ENCODE assay signal across 28 mouse cellular contexts in the genomic region with DNA sequence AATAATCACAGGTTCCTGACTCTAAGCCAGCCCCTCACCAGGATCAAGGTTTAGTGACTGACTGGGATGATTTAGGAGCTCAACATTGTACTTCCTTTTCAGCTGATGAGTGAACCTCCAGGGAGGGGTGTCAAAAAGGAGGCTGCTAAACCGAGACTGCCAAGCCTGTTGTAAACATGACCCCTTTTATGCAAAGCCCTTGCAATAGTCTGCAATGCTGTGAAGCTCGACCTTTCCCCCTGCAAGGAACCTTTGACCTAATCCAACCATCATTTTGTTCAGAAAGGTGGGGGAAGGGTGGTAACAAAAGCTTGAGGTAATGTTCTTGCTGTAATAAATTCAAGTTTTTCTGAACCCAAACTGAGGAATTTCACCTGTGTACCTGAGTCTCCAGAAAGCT. TPM values are rescaled to one million over a fixed set of nuclear protein-coding genes. Genes with fewer than 3 reads are reported as not detected.
DNase-seq lines count a peak whose midpoint lies in the region; ATAC-seq and TF ChIP-seq lines count a peak whose summit lies in the region.
"Had no signal": no experiment of that assay in that cellular context is flagged by ENCODE, and none has a peak within 500 bp of the region (broad histone marks: within the 10 kb centered on the region; RNA-seq: fewer than 3 reads in every experiment).

No protein-coding gene starts in this region.

- no peaks in the 10 kb centered on the region for H3K9me3 ChIP-seq in liver, embryonic 11.5 days (ENCODE audit: control insufficient read depth, low read length)
- no peaks in the 10 kb centered on the region for H3K9me3 ChIP-seq in embryonic facial prominence, embryonic 10.5 days
- H3K9me3 ChIP-seq: forebrain, embryonic 10.5 days; heart, embryonic 13.5 days; hindbrain, embryonic 13.5 days; limb, embryonic 13.5 days; lung, embryonic 15.5 days; stomach, embryonic 15.5 days had no signal

- H3K36me3 ChIP-seq in liver, adult 2 months (ENCODE audit: control insufficient read depth, insufficient read depth, low read length), result no peaks in the 10 kb centered on the region
- no peaks in the 10 kb centered on the region for H3K36me3 ChIP-seq in liver, embryonic 11.5 days (ENCODE audit: control insufficient read depth, insufficient read depth, low read length)
- no peaks in the 10 kb centered on the region for H3K36me3 ChIP-seq in embryonic facial prominence, embryonic 10.5 days (replicated peaks)
- H3K36me3 ChIP-seq: forebrain, embryonic 10.5 days; hindbrain, embryonic 13.5 days; limb, embryonic 13.5 days; lung, embryonic 15.5 days; stomach, embryonic 15.5 days had no signal

- ATAC-seq in liver, embryonic 11.5 days (replicated peaks; ENCODE audit: low FRiP score), result no peak
- ATAC-seq: forebrain, embryonic 16.5 days; inflammation-experienced regulatory T-cells, adult 6 months had no signal

- no peak overlapping the region for H3K9ac ChIP-seq in liver, adult 2 months (ENCODE audit: low read depth, low read length)
- H3K9ac ChIP-seq in liver, embryonic 11.5 days (ENCODE audit: low read depth, low read length), result no peak overlapping the region
- H3K9ac ChIP-seq: heart, embryonic 13.5 days; hindbrain, embryonic 13.5 days; limb, embryonic 13.5 days; lung, embryonic 15.5 days; stomach, embryonic 15.5 days had no signal

- no peak overlapping the region for H3K4me2 ChIP-seq in liver, embryonic 11.5 days
- H3K4me2 ChIP-seq: heart, embryonic 13.5 days; hindbrain, embryonic 13.5 days; limb, embryonic 13.5 days; lung, embryonic 15.5 days; midbrain, embryonic 11.5 days; stomach, embryonic 15.5 days had no signal

- 0 out of 2 replicates have a peak overlapping the region, but pooled peaks have one; percentile 45 for H3K27ac ChIP-seq in liver, adult 2 months (replicated peaks; ENCODE audit: insufficient read depth, low read depth, low read length)
- H3K27ac ChIP-seq in liver, embryonic 11.5 days (ENCODE audit: low read depth, low read length), result no peak overlapping the region
- H3K27ac ChIP-seq in embryonic facial prominence, embryonic 10.5 days (replicated peaks), result no peak overlapping the region
- H3K27ac ChIP-seq: forebrain, embryonic 10.5 days; heart, adult 2 months; heart, embryonic 13.5 days; hindbrain, embryonic 13.5 days; kidney, postnatal 0 days; limb, embryonic 13.5 days; lung, embryonic 15.5 days; macrophage; stomach, embryonic 15.5 days had no signal

- peaks cover 7% of the 10 kb centered on the region for H3K4me1 ChIP-seq in liver, adult 2 months (ENCODE audit: control insufficient read depth, insufficient read depth, low read length)
- no peaks in the 10 kb centered on the region for H3K4me1 ChIP-seq in liver, embryonic 11.5 days (replicated peaks; ENCODE audit: control insufficient read depth, insufficient read depth, low read length)
- H3K4me1 ChIP-seq in embryonic facial prominence, embryonic 10.5 days, result peaks cover 8% of the 10 kb centered on the region
- H3K4me1 ChIP-seq: hindbrain, embryonic 13.5 days; lung, embryonic 15.5 days; stomach, embryonic 15.5 days had no signal

- TF ChIP-seq POLR2A in liver, adult 2 months (IDR thresholded peaks at IDR 0.05; ENCODE audit: extremely low read depth, insufficient read depth, low read length), result no peak

- no peak for TF ChIP-seq CTCF in liver, adult 2 months (IDR thresholded peaks at IDR 0.05; ENCODE audit: low read depth, low read length)

- no peaks in the 10 kb centered on the region for H3K79me2 ChIP-seq in liver, adult 2 months (ENCODE audit: control insufficient read depth, insufficient read depth, low read length)

- H3K4me3 ChIP-seq in liver, adult 2 months (ENCODE audit: insufficient read depth, low read depth, low read length), result no peak overlapping the region
- H3K4me3 ChIP-seq in liver, embryonic 11.5 days (ENCODE audit: low read depth, low read length), result no peak overlapping the region
- no peak overlapping the region for H3K4me3 ChIP-seq in embryonic facial prominence, embryonic 10.5 days
- H3K4me3 ChIP-seq: forebrain, embryonic 10.5 days; heart, adult 2 months; heart, embryonic 13.5 days; hindbrain, embryonic 13.5 days; limb, embryonic 13.5 days; lung, embryonic 15.5 days; stomach, embryonic 15.5 days had no signal

- no peaks in the 10 kb centered on the region for H3K27me3 ChIP-seq in liver, adult 2 months (ENCODE audit: control insufficient read depth, insufficient read depth, low read length)
- H3K27me3 ChIP-seq in liver, embryonic 11.5 days (replicated peaks; ENCODE audit: control insufficient read depth, insufficient read depth, low read length), result no peaks in the 10 kb centered on the region
- no peaks in the 10 kb centered on the region for H3K27me3 ChIP-seq in embryonic facial prominence, embryonic 10.5 days (replicated peaks; ENCODE audit: low read depth, poor library complexity, severe bottlenecking)
- H3K27me3 ChIP-seq: heart, embryonic 13.5 days; hindbrain, embryonic 13.5 days; limb, embryonic 13.5 days; lung, embryonic 15.5 days; stomach, embryonic 15.5 days had no signal

- WGBS in liver, adult 2 months, result 6% methylated on average over 2 of the region's 2 CpGs
- WGBS in liver, embryonic 11.5 days, result 19% methylated on average over 2 of the region's 2 CpGs
- 7% methylated on average over 2 of the region's 2 CpGs for WGBS in embryonic facial prominence, embryonic 10.5 days

- DNase-seq in liver, adult 2 months (ENCODE audit: extremely low read depth, low read depth, low spot score), result peak; percentile 77
- DNase-seq in liver, embryonic 11.5 days (ENCODE audit: low spot score), result no peak
- peak; percentile 64 for DNase-seq in embryo, embryonic 10 days (ENCODE audit: low spot score)
- DNase-seq in embryonic facial prominence, embryonic 10.5 days (ENCODE audit: low spot score), result peak; percentile 13
- DNase-seq in mesoderm, embryonic 11.5 days (ENCODE audit: low read depth, low spot score), result peak; percentile 38
- no peak for DNase-seq in lung, postnatal 10 days
- DNase-seq in left cerebral cortex, adult 8-10 months (ENCODE audit: low spot score in 2 of 2), result no peak
- DNase-seq: adrenal gland, adult 8-10 months; B cell, adult 2 months; cerebellum, adult 2 months; cerebellum, postnatal 25 days; gastrocnemius, postnatal 25 days; heart, adult 2 months; kidney, adult 18-20 months; right cerebral cortex, adult 18-20 months; thymus, postnatal 25 days had no signal

RNA-seq across cellular contexts. Expression of gene Cav1, which starts 34.3 kb away (rescaled TPM):
- 3.8 and 4.1 TPM in 2 replicates for total RNA-seq in liver, adult 2 months (2014; rRNA removed)
- 2.9 and 4.4 TPM in 2 replicates for polyA plus RNA-seq in liver, adult 2 months (2012; rRNA removed)
- polyA plus RNA-seq in liver, embryonic 11.5 days (2014; fragmentation: Nextera tagmentation; extraction: Ambion mirVana), result 8.4 and 9.4 TPM in 2 replicates
- 6.0 and 7.9 TPM in 2 replicates for polyA plus RNA-seq in embryonic facial prominence, embryonic 10.5 days (2016; fragmentation: Nextera tagmentation; extraction: Ambion mirVana)
- 10 to 100 TPM; 16.8 to 17.9 (median 16.9) TPM for total RNA-seq in left cerebral cortex, adult 8-10 months (2022)
- total RNA-seq: MEL had no signal
- polyA plus RNA-seq: inflammation-experienced regulatory T-cells, adult 6 months had no signal

RNA-seq across cellular contexts. Expression of gene Cav2, which starts 59.4 kb away (rescaled TPM):
- total RNA-seq in liver, adult 2 months (2014; rRNA removed), result 7.7 and 8.7 TPM in 2 replicates
- polyA plus RNA-seq in liver, adult 2 months (2012; rRNA removed), result 2.6 and 2.9 TPM in 2 replicates
- polyA plus RNA-seq in liver, embryonic 11.5 days (2014; fragmentation: Nextera tagmentation; extraction: Ambion mirVana), result 3.4 and 3.8 TPM in 2 replicates
- 4.4 and 5.0 TPM in 2 replicates for polyA plus RNA-seq in embryonic facial prominence, embryonic 10.5 days (2016; fragmentation: Nextera tagmentation; extraction: Ambion mirVana)
- total RNA-seq in left cerebral cortex, adult 8-10 months (2022), result 10 to 100 TPM; 31.2 to 35.7 (median 33.2) TPM
- total RNA-seq: MEL had no signal

Comparison
In these comparisons a context has a peak if more than half of its experiments do, and no peak if none do; other contexts are left out.
1. DNase-seq: peak in liver, adult 2 months (single experiment), embryo, embryonic 10 days (single experiment), embryonic facial prominence, embryonic 10.5 days (single experiment) and mesoderm, embryonic 11.5 days (single experiment); none in liver, embryonic 11.5 days (single experiment), lung, postnatal 10 days (single experiment) and left cerebral cortex, adult 8-10 months (0 of 2).